ENCODE assay signal across 16 mouse cellular contexts in the genomic region with DNA sequence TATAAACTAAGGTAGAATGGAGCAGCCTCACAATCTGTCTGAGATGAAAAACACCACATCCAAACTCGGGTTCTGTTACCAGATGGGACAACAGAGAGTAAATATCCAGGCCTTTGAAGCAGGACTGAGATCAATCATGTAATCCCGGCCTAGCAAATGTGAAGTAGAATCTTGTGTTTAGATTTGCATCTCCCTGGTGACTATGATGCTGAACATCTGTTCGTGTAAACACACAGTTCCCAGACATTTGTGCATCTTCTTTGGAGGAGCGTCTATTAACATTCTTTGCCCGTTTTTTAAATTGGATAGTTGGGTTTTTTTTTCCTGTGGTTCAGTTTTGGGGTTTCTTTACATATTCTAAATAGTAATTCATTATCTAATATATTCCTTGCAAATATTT.
DNase-seq lines count a peak whose midpoint lies in the region; ATAC-seq and TF ChIP-seq lines count a peak whose summit lies in the region.
"Had no signal": no experiment of that assay in that cellular context is flagged by ENCODE, and none has a peak within 500 bp of the region (broad histone marks: within the 10 kb centered on the region; RNA-seq: fewer than 3 reads in every experiment).

No protein-coding gene starts in this region.

- no peaks in the 10 kb centered on the region for H3K36me3 ChIP-seq in kidney, embryonic 16.5 days (ENCODE audit: insufficient read depth, low read length)
- no peaks in the 10 kb centered on the region for H3K36me3 ChIP-seq in kidney, embryonic 14.5 days (ENCODE audit: control insufficient read depth, insufficient read depth, low read length)
- no peaks in the 10 kb centered on the region for H3K36me3 ChIP-seq in stomach, embryonic 14.5 days (ENCODE audit: control insufficient read depth, insufficient read depth, low read length)
- no peaks in the 10 kb centered on the region for H3K36me3 ChIP-seq in stomach, postnatal 0 days (ENCODE audit: control insufficient read depth, insufficient read depth, low read length)
- H3K36me3 ChIP-seq: liver, embryonic 15.5 days had no signal

- DNase-seq in embryo, embryonic 10.5 days (ENCODE audit: low spot score), result peak; percentile 35
- no peak for DNase-seq in embryo, embryonic 9.5 days (ENCODE audit: extremely low spot score)
- DNase-seq in stomach, postnatal 0 days (ENCODE audit: low spot score), result no peak
- DNase-seq in adipocyte (ENCODE audit: low spot score), result no peak
- no peak for DNase-seq in right cerebral cortex, postnatal 10 days (ENCODE audit: low spot score in 2 of 2)
- DNase-seq: cerebellum, adult 11-12 months; gastrocnemius, postnatal 36 days; kidney, postnatal 14 days; left cerebral cortex, postnatal 4 days; thymus, postnatal 25 days had no signal

- no peak overlapping the region for H3K4me3 ChIP-seq in kidney, embryonic 16.5 days (ENCODE audit: low read length)
- no peak overlapping the region for H3K4me3 ChIP-seq in kidney, embryonic 14.5 days (ENCODE audit: low read length)
- no peak overlapping the region for H3K4me3 ChIP-seq in stomach, embryonic 14.5 days (ENCODE audit: low read depth, low read length)
- H3K4me3 ChIP-seq in stomach, postnatal 0 days (ENCODE audit: low read depth, low read length), result no peak overlapping the region
- H3K4me3 ChIP-seq: liver, embryonic 15.5 days had no signal

- 0 out of 2 replicates have a peak, but pooled peaks cover 4% of the 10 kb centered on the region for H3K4me1 ChIP-seq in kidney, embryonic 16.5 days (ENCODE audit: insufficient read depth, low read length)
- peaks cover 16% of the 10 kb centered on the region; the same call in 1 of the 2 replicates for H3K4me1 ChIP-seq in kidney, embryonic 14.5 days (ENCODE audit: control insufficient read depth, insufficient read depth, low read length)
- peaks cover 33% of the 10 kb centered on the region for H3K4me1 ChIP-seq in stomach, embryonic 14.5 days (ENCODE audit: control insufficient read depth, insufficient read depth, low read length)
- no peaks in the 10 kb centered on the region for H3K4me1 ChIP-seq in stomach, postnatal 0 days (replicated peaks; ENCODE audit: control insufficient read depth, insufficient read depth)

- TF ChIP-seq EP300 in stomach, postnatal 0 days (optimal IDR thresholded peaks at IDR 0.05), result no peak

- H3K27ac ChIP-seq in kidney, embryonic 16.5 days (ENCODE audit: low read length), result no peak overlapping the region
- no peak overlapping the region for H3K27ac ChIP-seq in kidney, embryonic 14.5 days (ENCODE audit: low read depth, low read length)
- H3K27ac ChIP-seq in stomach, embryonic 14.5 days (ENCODE audit: low read length), result peak overlapping the region; percentile 58; the same call in 1 of the 2 replicates
- no peak overlapping the region; the same call in 1 of the 2 replicates for H3K27ac ChIP-seq in stomach, postnatal 0 days (replicated peaks)
- H3K27ac ChIP-seq: hindbrain, postnatal 0 days; liver, embryonic 15.5 days had no signal

- no peaks in the 10 kb centered on the region for H3K27me3 ChIP-seq in kidney, embryonic 16.5 days (ENCODE audit: insufficient read depth, low read length)
- no peaks in the 10 kb centered on the region for H3K27me3 ChIP-seq in kidney, embryonic 14.5 days (ENCODE audit: control insufficient read depth, insufficient read depth, low read length)
- H3K27me3 ChIP-seq in stomach, embryonic 14.5 days (ENCODE audit: control insufficient read depth, insufficient read depth, low read length), result no peaks in the 10 kb centered on the region
- no peaks in the 10 kb centered on the region for H3K27me3 ChIP-seq in stomach, postnatal 0 days (ENCODE audit: control insufficient read depth, insufficient read depth, low read length)
- H3K27me3 ChIP-seq: CH12.LX; liver, embryonic 15.5 days had no signal

- no peak overlapping the region for H3K4me2 ChIP-seq in kidney, embryonic 16.5 days (replicated peaks; ENCODE audit: low read depth, low read length)
- H3K4me2 ChIP-seq in kidney, embryonic 14.5 days (replicated peaks; ENCODE audit: low read depth, low read length), result no peak overlapping the region
- no peak overlapping the region for H3K4me2 ChIP-seq in stomach, embryonic 14.5 days (replicated peaks; ENCODE audit: low read depth, low read length)
- H3K4me2 ChIP-seq in stomach, postnatal 0 days (replicated peaks; ENCODE audit: low read depth), result no peak overlapping the region
- H3K4me2 ChIP-seq: liver, embryonic 15.5 days had no signal

- no peaks in the 10 kb centered on the region for H3K9me3 ChIP-seq in kidney, embryonic 16.5 days (ENCODE audit: low read length)
- H3K9me3 ChIP-seq in kidney, embryonic 14.5 days (ENCODE audit: control insufficient read depth, low read length), result no peaks in the 10 kb centered on the region
- H3K9me3 ChIP-seq in stomach, embryonic 14.5 days (ENCODE audit: control insufficient read depth, low read depth, low read length), result no peaks in the 10 kb centered on the region
- no peaks in the 10 kb centered on the region for H3K9me3 ChIP-seq in stomach, postnatal 0 days (ENCODE audit: control insufficient read depth, low read length)
- H3K9me3 ChIP-seq: liver, embryonic 15.5 days had no signal

- no peak for TF ChIP-seq CTCF in stomach, postnatal 0 days (IDR thresholded peaks at IDR 0.05; ENCODE audit: low read depth)

- ATAC-seq in kidney, embryonic 16.5 days (ENCODE audit: low FRiP score, low TSS enrichment), result no peak
- ATAC-seq in kidney, embryonic 14.5 days (ENCODE audit: low FRiP score, low TSS enrichment), result no peak
- ATAC-seq in stomach, embryonic 14.5 days (ENCODE audit: insufficient number of reproducible peaks, insufficient read depth, low FRiP score, low read depth), result no peak
- ATAC-seq in stomach, postnatal 0 days (ENCODE audit: low FRiP score, low TSS enrichment), result no peak
- ATAC-seq: hindbrain, postnatal 0 days had no signal

- H3K9ac ChIP-seq in kidney, embryonic 16.5 days (replicated peaks; ENCODE audit: low read length), result 0 out of 2 replicates have a peak overlapping the region, but pooled peaks have one; percentile 11
- H3K9ac ChIP-seq in kidney, embryonic 14.5 days (ENCODE audit: low read depth, low read length), result no peak overlapping the region
- no peak overlapping the region for H3K9ac ChIP-seq in stomach, embryonic 14.5 days (replicated peaks; ENCODE audit: low read depth, low read length)
- H3K9ac ChIP-seq in stomach, postnatal 0 days (ENCODE audit: low read length), result no peak overlapping the region
- H3K9ac ChIP-seq: liver, embryonic 15.5 days had no signal

- 48% methylated on average over 5 of the region's 5 CpGs for WGBS in kidney, embryonic 16.5 days
- WGBS in kidney, embryonic 14.5 days, result 48% methylated on average over 5 of the region's 5 CpGs
- 30% methylated on average over 5 of the region's 5 CpGs for WGBS in stomach, embryonic 14.5 days
- WGBS in stomach, postnatal 0 days, result 29% methylated on average over 5 of the region's 5 CpGs
